Mouse (Mus musculus) forebrain, embryonic 11.5 days (tissue): ENCODE results near the gene Psmd8. TPM values are rescaled to one million over a fixed set of nuclear protein-coding genes. Genes with fewer than 3 reads are reported as not detected.
"Not testable (repeated sequence)": the region's sequence is repeated elsewhere in the genome, so short reads cannot be mapped to it uniquely, and the experiment has no call there.

ENCODE experiments used
- ATAC-seq: fragments of 200-750 bp; cut with Nextera tagmentation; replicated peaks from 2 replicates; pipeline ENCODE4 v1.8.0; 2017; ENCODE audit warnings: moderate TSS enrichment; ENCODE audit not compliant: low FRiP score
- DNase-seq: peaks from one replicate; pipeline ENCODE4 v3.0.0-alpha.2; 2017; ENCODE audit warnings: low spot score
- H3K27ac ChIP-seq: fragments of 300-500 bp; sonication (generic); 2 replicates; pipeline ENCODE4 v1.5.1; 2014; ENCODE audit warnings: low read depth, low read length
- H3K27me3 ChIP-seq: fragments of 300-500 bp; sonication (generic); 2 replicates; pipeline ENCODE4 v1.6.1; 2014; ENCODE audit warnings: mild to moderate bottlenecking, low read length, mixed read lengths; ENCODE audit not compliant: control insufficient read depth, insufficient read depth
- H3K36me3 ChIP-seq: fragments of 300-500 bp; sonication (generic); 2 replicates; pipeline ENCODE4 v1.6.1; 2014; ENCODE audit warnings: mild to moderate bottlenecking, low read length, moderate library complexity, mixed read lengths; ENCODE audit not compliant: control insufficient read depth, insufficient read depth
- H3K4me1 ChIP-seq: fragments of 300-500 bp; sonication (generic); replicated peaks from 2 replicates; pipeline ENCODE4 v1.6.1; 2014; ENCODE audit warnings: low read length, mixed read lengths; ENCODE audit not compliant: control insufficient read depth, insufficient read depth
- H3K4me2 ChIP-seq: fragments of 300-500 bp; sonication (generic); 2 replicates; pipeline ENCODE4 v1.6.1; 2014; ENCODE audit warnings: low read depth, mild to moderate bottlenecking, low read length, moderate library complexity, mixed read lengths; ENCODE audit not compliant: severe bottlenecking
- H3K4me3 ChIP-seq: fragments of 300-500 bp; sonication (generic); 2 replicates; pipeline ENCODE4 v1.5.1; 2014; ENCODE audit warnings: low read depth, low read length
- H3K9ac ChIP-seq: fragments of 300-500 bp; sonication (generic); 2 replicates; pipeline ENCODE4 v1.6.1; 2014; ENCODE audit warnings: low read length
- H3K9me3 ChIP-seq: fragments of 300-500 bp; sonication (generic); 2 replicates; pipeline ENCODE4 v1.6.1; 2016; ENCODE audit warnings: low read length, mixed read lengths; ENCODE audit not compliant: control insufficient read depth
- WGBS: fragments of 180-500 bp; shearing (Covaris S2); extraction: QIAGEN DNeasy Blood & Tissue Kit; methylation state at CpG from one replicate; pipeline ENCODE4 v1.1.7; 2014; 5-methylcytosine and 5-hydroxymethylcytosine counted together
- polyA plus RNA-seq: library from polyadenylated mRNA; unstranded; fragments of >200 nt; fragmentation: Nextera tagmentation; extraction: Ambion mirVana; gene quantifications from 2 replicates; pipeline ENCODE4 v1.2.1, GENCODE M21; 2014

Gene Psmd8
- polyA plus RNA-seq, 1 experiment from 2014 or later: 291 TPM

GRCm38 (mm10) chr7:29212199-29212765 is 31.8 kb upstream of the Psmd8 start:
- 10% methylated on average over 26 of the region's 26 CpGs for WGBS
- no peak overlapping the region for H3K4me3 ChIP-seq
- H3K4me1 ChIP-seq: no peaks in the 10 kb centered on the region
- DNase-seq (no peak), ATAC-seq (no peak)
- no peaks in the 10 kb centered on the region for H3K36me3 ChIP-seq
- no peak overlapping the region for H3K27ac ChIP-seq
- H3K27me3 ChIP-seq: peaks cover 12% of the 10 kb centered on the region
- H3K4me2 ChIP-seq: no peak overlapping the region
- H3K9ac ChIP-seq: no peak overlapping the region
- H3K9me3 ChIP-seq: no peaks in the 10 kb centered on the region

DNA sequence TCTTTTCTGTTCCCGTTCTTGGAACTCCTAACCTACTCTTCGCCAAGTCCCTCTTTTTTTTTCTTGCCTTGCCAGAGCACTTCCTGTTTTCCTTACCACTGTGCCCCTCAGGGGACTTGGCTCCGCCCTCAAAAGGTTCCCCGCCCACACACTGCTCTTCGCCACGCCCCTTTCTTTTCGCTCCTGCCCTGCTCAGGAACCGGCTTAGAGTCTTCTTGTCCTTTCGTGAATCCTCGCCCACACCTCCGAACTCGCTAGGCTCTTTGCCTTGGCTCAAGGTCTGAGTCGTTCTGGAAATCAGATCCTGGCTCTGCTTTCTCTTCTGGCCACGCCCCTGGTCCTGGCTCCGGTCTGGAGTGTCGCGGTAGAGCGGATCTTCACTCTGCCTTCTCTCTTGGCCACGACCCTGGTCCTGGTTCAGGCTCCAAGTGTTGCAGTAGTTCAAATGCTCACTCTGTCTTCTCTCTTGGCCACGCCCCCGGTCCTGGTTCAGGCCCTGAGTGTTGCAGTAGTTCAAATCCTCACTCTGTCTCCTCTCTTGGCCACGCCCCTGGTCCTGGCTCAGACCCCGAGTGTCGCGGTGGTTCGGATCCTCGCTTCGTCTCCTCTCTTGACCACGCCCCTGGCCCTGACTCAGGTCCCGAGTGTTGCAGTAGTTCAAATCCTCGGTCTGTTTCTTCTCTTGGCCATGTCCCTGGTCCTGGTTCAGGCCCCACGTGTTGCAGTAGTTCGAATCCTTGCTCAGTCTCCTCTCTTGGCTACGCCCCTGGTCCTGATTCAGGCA is 31.1 kb upstream of the Psmd8 start:
- DNase-seq: peak; percentile 79
- Histone ChIP-seq H3K27ac (no peak overlapping the region), H3K36me3 (no peaks in the 10 kb centered on the region), H3K4me3 (peak overlapping the region; percentile 21), H3K9me3 (no peaks in the 10 kb centered on the region), H3K27me3 (peaks cover 12% of the 10 kb centered on the region), H3K4me2 (peak overlapping the region; percentile 48), H3K9ac (no peak overlapping the region; the same call in 1 of the 2 replicates), H3K4me1 (no peaks in the 10 kb centered on the region)
- 5% methylated on average over 34 of the region's 34 CpGs for WGBS
- ATAC-seq: peak; percentile 67

- H3K9me3 ChIP-seq, H3K36me3 ChIP-seq, H3K4me1 ChIP-seq, H3K27ac ChIP-seq, H3K9ac ChIP-seq, DNase-seq: not testable (repeated sequence)
- peak overlapping the region; percentile 48; the same call in 1 of the 2 replicates for H3K4me2 ChIP-seq
- WGBS: 30% methylated on average over 15 of the region's 15 CpGs
- peak; percentile 20; the same call in 1 of the 2 replicates for ATAC-seq
- H3K4me3 ChIP-seq: peak overlapping the region; percentile 21
- peaks cover 12% of the 10 kb centered on the region for H3K27me3 ChIP-seq
These were observed 30.5 kb upstream of the Psmd8 start for GRCm38 (mm10) chr7:29211013-29211412.

DNA sequence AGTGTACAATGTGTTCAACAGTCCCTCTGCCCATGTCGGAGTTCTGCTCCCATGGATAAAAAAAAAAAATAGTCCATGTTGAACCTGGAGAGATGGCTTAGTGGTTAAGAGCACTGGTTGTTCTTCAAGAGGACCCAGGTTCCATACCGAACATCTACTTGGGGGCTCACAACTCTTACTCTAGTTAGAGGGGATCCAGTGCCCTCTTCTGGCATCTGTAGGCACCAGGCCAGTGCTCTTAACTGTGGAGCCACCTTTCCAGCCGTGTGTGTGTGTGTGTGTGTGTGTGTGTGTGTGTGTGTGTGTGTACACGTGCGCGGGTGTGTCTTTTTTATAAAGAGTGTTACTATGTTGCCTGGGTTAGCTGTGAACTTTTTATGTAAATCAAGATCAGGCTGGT is 22.1 kb upstream of the Psmd8 start:
- H3K27ac ChIP-seq: no peak overlapping the region
- ATAC-seq: no peak

DNA sequence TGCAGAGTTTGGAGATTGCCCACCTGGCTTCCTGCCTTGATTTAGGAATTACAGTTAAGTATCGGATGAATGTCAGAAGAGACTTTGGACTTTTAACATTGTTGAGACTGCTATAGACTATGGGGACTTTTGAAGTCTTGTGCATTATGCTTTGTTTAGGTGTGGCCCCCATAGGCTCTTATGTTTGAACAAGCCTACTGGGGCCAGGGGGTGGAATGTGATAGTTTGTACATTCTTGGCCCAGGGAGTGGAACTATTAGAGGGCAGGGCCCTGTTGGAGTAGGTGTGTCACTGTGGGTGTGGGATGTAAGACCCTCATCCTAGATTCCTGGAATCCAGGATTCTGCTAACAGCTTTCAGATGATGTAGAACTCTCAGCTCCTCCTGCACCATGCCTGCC is 13.7 kb upstream of the Psmd8 start:
- ATAC-seq, H3K4me1 ChIP-seq, DNase-seq, H3K9me3 ChIP-seq, H3K4me2 ChIP-seq, H3K9ac ChIP-seq, H3K36me3 ChIP-seq, H3K4me3 ChIP-seq, H3K27ac ChIP-seq, H3K27me3 ChIP-seq: not testable (repeated sequence)
- WGBS: 90% methylated on average over 1 of the region's 1 CpGs

More for the DNA sequence above, 22.1 kb upstream of the Psmd8 start:
- Histone ChIP-seq H3K9ac (no peak overlapping the region), H3K4me1 (no peaks in the 10 kb centered on the region), H3K4me2 (no peak overlapping the region), H3K27me3 (no peaks in the 10 kb centered on the region), H3K4me3 (no peak overlapping the region), H3K36me3 (no peaks in the 10 kb centered on the region), H3K9me3 (no peaks in the 10 kb centered on the region)
- no peak for DNase-seq
- WGBS: 82% methylated on average over 6 of the region's 6 CpGs

DNA sequence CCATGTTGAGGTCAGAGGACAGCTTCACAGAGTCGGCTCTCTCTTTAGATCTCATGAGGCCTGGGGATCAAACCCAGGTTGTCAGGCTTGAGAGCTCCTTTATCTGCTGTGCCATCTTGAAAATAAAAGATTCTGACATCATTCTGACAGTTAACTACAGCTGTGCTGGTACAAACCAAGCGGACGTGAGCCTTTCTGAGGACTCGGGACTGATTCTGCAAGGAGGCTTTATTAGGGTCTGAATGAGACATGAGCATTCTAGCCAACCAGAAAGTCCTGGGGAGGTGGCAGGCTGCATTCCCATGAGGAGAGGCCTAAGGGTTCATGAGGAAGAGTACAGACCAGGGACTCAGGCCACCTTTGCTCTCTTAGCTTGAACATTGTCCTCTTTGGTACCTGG is 822 bp upstream of the Psmd8 start:
- H3K4me3 ChIP-seq, H3K27me3 ChIP-seq, H3K4me1 ChIP-seq, H3K9me3 ChIP-seq, ATAC-seq, H3K9ac ChIP-seq, H3K36me3 ChIP-seq, H3K4me2 ChIP-seq, H3K27ac ChIP-seq, DNase-seq: not testable (repeated sequence)
- 89% methylated on average over 4 of the region's 4 CpGs for WGBS

DNA sequence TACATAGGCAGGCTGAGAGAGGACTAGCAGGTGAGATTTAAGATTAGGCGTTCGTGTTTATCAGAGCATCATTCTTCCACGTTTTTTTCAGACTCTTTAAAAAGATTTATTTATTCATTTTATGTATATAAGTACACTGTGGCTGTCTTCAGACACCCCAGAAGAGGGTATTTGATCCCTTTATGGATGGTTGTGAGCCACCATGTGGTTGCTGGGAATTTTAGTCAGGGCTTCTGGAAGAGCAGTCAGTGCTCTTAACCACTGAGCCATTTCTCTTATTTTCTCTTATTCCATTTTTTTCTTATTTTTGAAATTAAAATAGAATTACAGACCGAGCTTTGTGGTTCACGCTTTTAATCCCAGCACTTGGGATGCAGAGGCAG is 344 bp upstream of the Psmd8 start:
- H3K27me3 ChIP-seq: no peaks in the 10 kb centered on the region
- H3K9me3 ChIP-seq: no peaks in the 10 kb centered on the region
- ATAC-seq (peak; percentile 34), DNase-seq (no peak)
- H3K27ac ChIP-seq: 0 out of 2 replicates have a peak overlapping the region, but pooled peaks have one; percentile 25
- H3K4me1 ChIP-seq: peaks cover 8% of the 10 kb centered on the region
- no peaks in the 10 kb centered on the region; the same call in 1 of the 2 replicates for H3K36me3 ChIP-seq
- H3K9ac ChIP-seq: no peak overlapping the region
- peak overlapping the region; percentile 78 for H3K4me2 ChIP-seq
- WGBS: 39% methylated on average over 5 of the region's 5 CpGs
- H3K4me3 ChIP-seq: peak overlapping the region; percentile 81

GRCm38 (mm10) chr7:29179323-29179722 is 1.2 kb downstream of the Psmd8 start:
- H3K9ac ChIP-seq: peak overlapping the region; percentile 89
- no peak for ATAC-seq
- WGBS: 63% methylated on average over 7 of the region's 7 CpGs

More at GRCm38 (mm10) chr7:29179323-29179722, 1.2 kb downstream of the Psmd8 start:
- Histone ChIP-seq H3K4me3 (peak overlapping the region; percentile 81), H3K9me3 (no peaks in the 10 kb centered on the region), H3K27ac (no peak overlapping the region), H3K4me2 (peak overlapping the region; percentile 78), H3K4me1 (peaks cover 8% of the 10 kb centered on the region), H3K27me3 (no peaks in the 10 kb centered on the region), H3K36me3 (no peaks in the 10 kb centered on the region; the same call in 1 of the 2 replicates)
- DNase-seq: no peak
